Mouse (Mus musculus) monocyte, adult 5-6 weeks (primary cell): Measurements from ENCODE around the gene 1110059G10Rik. TPM values are rescaled to one million over a fixed set of nuclear protein-coding genes. Genes with fewer than 3 reads are reported as not detected.
A peak's percentile ranks its signal among the peaks of the same experiment; 100 is the strongest.

Experiments
- ATAC-seq: fragments of 153-309, 156-312 bp; replicated peaks from 2 replicates; pipeline ENCODE4 v1.8.0; 2017; ENCODE audit warnings: mild to moderate bottlenecking; ENCODE audit not compliant: low TSS enrichment, insufficient number of reproducible peaks, severe bottlenecking, poor library complexity, low FRiP score
- total RNA-seq: library from RNA; stranded (forward); fragments of 200-1000, 200-491, 200-594 nt; gene quantifications from 3 replicates; pipeline ENCODE4 v1.2.3, GENCODE M21; 2017

The 1110059G10Rik gene
- 31.8 to 48.4 TPM (median 37.1 TPM) in 3 replicates for total RNA-seq

DNA sequence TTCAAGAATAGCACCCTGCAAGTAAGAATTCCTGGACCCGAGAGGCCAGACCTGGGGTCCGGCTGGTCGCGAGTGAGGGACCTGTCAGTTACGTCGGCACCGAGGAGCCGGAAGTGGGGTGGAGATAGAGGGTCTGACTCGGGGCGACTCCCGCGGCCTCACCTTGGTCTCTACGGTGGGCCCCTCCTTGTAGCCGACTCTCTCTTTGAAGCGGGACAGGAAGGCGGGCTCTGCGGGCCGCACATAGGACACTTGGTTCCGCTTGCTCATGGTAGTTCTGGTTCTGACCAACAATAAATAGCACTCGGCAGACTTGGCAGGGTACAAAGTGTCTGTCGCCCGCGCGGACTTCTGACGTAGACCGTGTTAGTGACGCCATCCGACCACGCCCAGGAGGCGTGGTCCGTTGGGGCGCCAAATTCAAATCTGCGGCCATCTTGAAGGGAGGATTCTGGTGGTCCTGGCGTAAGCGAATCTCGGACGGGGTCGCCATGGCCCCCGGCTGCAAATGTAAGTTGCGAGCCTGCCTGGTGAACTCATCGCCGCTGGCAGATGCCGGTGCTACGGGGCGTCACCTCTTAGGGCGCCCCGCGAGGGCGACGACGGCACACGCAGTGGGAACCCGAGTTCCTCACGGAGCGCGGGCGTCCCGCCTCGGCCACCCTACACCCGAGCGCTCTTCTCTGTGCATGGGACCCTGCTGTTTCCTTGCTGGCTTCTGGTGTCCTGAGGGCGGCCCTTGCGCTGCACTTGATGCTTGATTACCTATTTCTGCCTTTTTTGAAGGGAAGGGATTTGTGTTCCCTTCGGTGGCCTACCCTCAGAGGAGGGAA is at the start of gene 1110059G10Rik, which contains the start of gene Kif15:
Gene 1110059G10Rik (minus strand): TSS at position 358 of the 833 bp plus-strand sequence.
Gene Kif15 (plus strand): TSS at position 404 of the 833 bp plus-strand sequence.
- peak; percentile 96 for ATAC-seq

GRCm38 (mm10) chr9:122999193-122999586 is 48.4 kb upstream of the 1110059G10Rik start:
- ATAC-seq: no peak

DNA sequence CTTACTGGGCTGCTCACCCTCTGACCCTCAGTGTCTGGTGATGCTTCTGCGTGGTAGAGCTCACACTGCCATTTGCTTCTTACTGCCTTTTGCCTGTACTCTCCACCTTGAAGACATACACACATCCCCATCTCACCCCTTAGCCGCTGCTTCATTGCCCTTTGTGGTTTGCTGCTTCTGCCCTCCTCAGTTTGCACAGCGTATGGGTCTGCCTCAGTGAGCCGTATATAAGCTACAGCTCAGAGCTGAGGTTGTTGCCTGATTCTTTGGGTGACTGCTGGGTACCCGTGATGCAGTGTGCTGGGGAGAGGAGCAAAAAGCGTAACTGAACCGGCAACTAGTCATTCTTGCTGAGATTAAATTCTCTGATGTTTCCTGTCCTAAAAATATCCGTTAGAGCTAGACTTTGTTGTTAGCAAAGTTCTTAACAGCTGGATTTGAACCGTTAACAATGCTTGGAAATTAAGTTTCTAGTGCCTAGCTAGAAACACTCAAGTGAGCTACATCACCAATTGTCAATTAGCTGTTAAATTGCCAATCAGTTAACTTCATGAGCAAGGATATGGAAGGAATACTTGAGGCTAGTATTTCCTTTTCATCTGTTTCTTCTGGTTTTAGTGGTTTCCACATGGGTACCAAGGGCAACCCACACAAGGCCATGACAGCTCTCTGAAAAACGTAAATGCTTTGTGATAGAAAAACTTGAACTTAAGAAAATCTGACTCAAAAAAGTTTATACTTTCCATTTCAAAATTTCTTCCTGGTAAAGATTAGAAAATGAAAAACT is 47.8 kb upstream of the 1110059G10Rik start:
- ATAC-seq: 0 out of 2 replicates have a peak, but pooled peaks have one; percentile 27

DNA sequence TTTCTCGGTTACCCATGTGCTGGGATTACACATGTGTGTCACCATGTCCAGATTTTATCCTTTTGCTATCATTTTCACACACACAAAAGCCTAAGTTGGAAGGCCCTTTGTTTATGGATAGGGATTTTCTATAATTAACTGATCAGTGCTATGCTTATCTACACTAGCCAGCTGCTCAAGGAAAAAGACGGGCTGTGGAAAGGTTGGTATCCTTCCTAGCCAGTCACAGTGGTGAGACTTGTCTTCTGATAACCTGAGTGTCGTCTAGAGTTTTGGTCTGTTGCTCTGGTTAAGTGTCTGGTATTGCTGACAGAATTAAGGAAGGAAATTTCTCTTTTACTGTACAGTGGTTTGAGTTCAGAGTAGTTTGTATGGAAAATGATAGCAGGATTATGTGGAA is 21.9 kb downstream of the 1110059G10Rik start:
- ATAC-seq: no peak

DNA sequence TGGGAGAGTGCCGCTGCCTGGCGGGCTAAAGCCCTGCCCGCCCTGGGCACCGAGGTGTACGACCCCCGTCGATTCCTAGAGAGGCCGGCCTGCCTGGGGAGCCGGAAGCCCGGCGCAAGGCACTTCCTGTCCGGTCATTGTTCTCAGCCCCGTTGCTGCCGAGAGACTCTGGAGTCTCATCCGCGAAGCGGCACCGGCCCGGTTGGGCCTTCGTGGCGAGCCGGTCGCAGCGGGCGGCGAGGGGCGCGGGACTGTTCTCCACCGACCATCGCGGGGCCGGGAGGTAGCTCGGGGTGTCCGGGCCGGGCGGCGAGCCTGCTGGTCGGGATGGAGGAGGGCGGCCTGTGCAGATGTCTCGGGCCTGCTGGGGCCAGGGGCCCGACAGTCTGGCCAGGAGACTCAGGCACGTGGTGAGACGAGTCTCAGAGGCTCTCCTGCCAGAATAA is 27.8 kb downstream of the 1110059G10Rik start, which contains the start of gene Zfp105:
Gene Zfp105 (plus strand): TSS at position 137 of the 446 bp plus-strand sequence.
- no peak for ATAC-seq

- no peak for ATAC-seq
These were observed 28.4 kb downstream of the 1110059G10Rik start for GRCm38 (mm10) chr9:122922436-122922835.

GRCm38 (mm10) chr9:122902717-122903535 is 47.9 kb downstream of the 1110059G10Rik start:
- no peak for ATAC-seq

- ATAC-seq: no peak
These were observed 49.8 kb downstream of the 1110059G10Rik start for GRCm38 (mm10) chr9:122901047-122901446.

Other genes starting within 250 kb of the 1110059G10Rik start
- gene Topaz1, start 203.7 kb downstream of the 1110059G10Rik start, total RNA-seq: not detected in 3 replicates
- gene Tcaim, start 145.5 kb downstream of the 1110059G10Rik start, total RNA-seq: 6.7 to 12.6 TPM (median 7.8 TPM) in 3 replicates
- not detected in 3 replicates for gene Gm35549, start 107.0 kb downstream of the 1110059G10Rik start, total RNA-seq
- 75.8 to 125 TPM (median 95.0 TPM) in 3 replicates for gene Zfp445, start 85.0 kb downstream of the 1110059G10Rik start, total RNA-seq
- gene Zkscan7, start 65.3 kb downstream of the 1110059G10Rik start, total RNA-seq: 3.0 to 13.1 TPM (median 4.2 TPM) in 3 replicates
- 2.0 to 2.2 TPM (median 2.0 TPM) in 3 replicates for gene Zfp105, start 27.9 kb downstream of the 1110059G10Rik start, total RNA-seq
- gene Kif15, start within 50 bp of the 1110059G10Rik start, total RNA-seq: 7.2 to 11.6 TPM (median 8.7 TPM) in 3 replicates
- 3.2 to 5.0 TPM (median 3.9 TPM) in 3 replicates for gene Tmem42, start 70.3 kb upstream of the 1110059G10Rik start, total RNA-seq
- gene Tgm4, start 83.7 kb upstream of the 1110059G10Rik start, total RNA-seq: 0.97 to 1.4 TPM in 2 of 3 replicates, not detected in the other
- 24.3 to 35.1 TPM (median 30.6 TPM) in 3 replicates for gene Zdhhc3, start 162.2 kb upstream of the 1110059G10Rik start, total RNA-seq
- gene Exosc7, start 162.2 kb upstream of the 1110059G10Rik start, total RNA-seq: 36.2 to 49.5 TPM (median 42.3 TPM) in 3 replicates
- not detected in 3 replicates for gene Clec3b, start 199.9 kb upstream of the 1110059G10Rik start, total RNA-seq